30 mouse cellular contexts compared by ENCODE assay signal in genomic region chr1:121785631-121786030, GRCm38 (mm10).
A peak's percentile ranks its signal among the peaks of the same experiment; 100 is the strongest.
DNase-seq lines count a peak whose midpoint lies in the region; ATAC-seq lines count a peak whose summit lies in the region.
"Had no signal": no experiment of that assay in that cellular context is flagged by ENCODE, and none has a peak within 500 bp of the region (broad histone marks: within the 10 kb centered on the region; RNA-seq: fewer than 3 reads in every experiment).

No protein-coding gene starts in this region.

- H3K36me3 ChIP-seq in forebrain, embryonic 15.5 days = no peaks in the 10 kb centered on the region
- H3K36me3 ChIP-seq in forebrain, embryonic 12.5 days (replicated peaks) = no peaks in the 10 kb centered on the region
- no peaks in the 10 kb centered on the region for H3K36me3 ChIP-seq in midbrain, embryonic 11.5 days (ENCODE audit: control insufficient read depth, insufficient read depth, low read length)
- H3K36me3 ChIP-seq in midbrain, embryonic 10.5 days = no peaks in the 10 kb centered on the region
- no peaks in the 10 kb centered on the region for H3K36me3 ChIP-seq in embryonic facial prominence, embryonic 14.5 days (ENCODE audit: control insufficient read depth, insufficient read depth, low read length)
- H3K36me3 ChIP-seq in midbrain, embryonic 16.5 days (ENCODE audit: control insufficient read depth, insufficient read depth, low read length) = no peaks in the 10 kb centered on the region
- H3K36me3 ChIP-seq: embryonic facial prominence, embryonic 12.5 days; heart, embryonic 10.5 days; heart, embryonic 15.5 days; neural tube, embryonic 15.5 days had no signal

- no peak overlapping the region for H3K4me3 ChIP-seq in forebrain, embryonic 15.5 days
- H3K4me3 ChIP-seq in forebrain, embryonic 12.5 days (replicated peaks) = no peak overlapping the region
- no peak overlapping the region for H3K4me3 ChIP-seq in midbrain, embryonic 11.5 days (ENCODE audit: low read depth, low read length)
- H3K4me3 ChIP-seq in midbrain, embryonic 10.5 days = no peak overlapping the region
- no peak overlapping the region for H3K4me3 ChIP-seq in embryonic facial prominence, embryonic 14.5 days (ENCODE audit: low read depth, low read length)
- no peak overlapping the region for H3K4me3 ChIP-seq in midbrain, embryonic 16.5 days (ENCODE audit: low read depth, low read length)
- H3K4me3 ChIP-seq: embryonic facial prominence, embryonic 12.5 days; heart, embryonic 10.5 days; heart, embryonic 15.5 days; neural tube, embryonic 15.5 days had no signal

- H3K27me3 ChIP-seq in forebrain, embryonic 15.5 days = no peaks in the 10 kb centered on the region
- no peaks in the 10 kb centered on the region for H3K27me3 ChIP-seq in forebrain, embryonic 12.5 days
- H3K27me3 ChIP-seq in midbrain, embryonic 11.5 days (ENCODE audit: control insufficient read depth, insufficient read depth, low read length) = no peaks in the 10 kb centered on the region
- H3K27me3 ChIP-seq in midbrain, embryonic 10.5 days (ENCODE audit: low read depth, poor library complexity, severe bottlenecking) = no peaks in the 10 kb centered on the region
- H3K27me3 ChIP-seq in embryonic facial prominence, embryonic 14.5 days (replicated peaks; ENCODE audit: control insufficient read depth, insufficient read depth, low read length) = no peaks in the 10 kb centered on the region
- H3K27me3 ChIP-seq in midbrain, embryonic 16.5 days (ENCODE audit: control insufficient read depth, insufficient read depth, low read depth, low read length) = no peaks in the 10 kb centered on the region
- H3K27me3 ChIP-seq: embryonic facial prominence, embryonic 12.5 days; heart, embryonic 15.5 days; neural tube, embryonic 15.5 days had no signal

- no peaks in the 10 kb centered on the region for H3K4me1 ChIP-seq in forebrain, embryonic 15.5 days
- no peaks in the 10 kb centered on the region for H3K4me1 ChIP-seq in forebrain, embryonic 12.5 days
- no peaks in the 10 kb centered on the region for H3K4me1 ChIP-seq in midbrain, embryonic 11.5 days (ENCODE audit: control insufficient read depth, insufficient read depth, low read length)
- H3K4me1 ChIP-seq in midbrain, embryonic 10.5 days = no peaks in the 10 kb centered on the region
- H3K4me1 ChIP-seq in embryonic facial prominence, embryonic 14.5 days (ENCODE audit: control insufficient read depth, insufficient read depth, low read length) = no peaks in the 10 kb centered on the region
- H3K4me1 ChIP-seq in midbrain, embryonic 16.5 days (ENCODE audit: control insufficient read depth, insufficient read depth, low read length) = peaks cover 2% of the 10 kb centered on the region; the same call in 1 of the 2 replicates
- H3K4me1 ChIP-seq: embryonic facial prominence, embryonic 12.5 days; heart, embryonic 10.5 days; heart, embryonic 15.5 days; neural tube, embryonic 15.5 days had no signal

- no peak overlapping the region for H3K4me2 ChIP-seq in forebrain, embryonic 15.5 days (replicated peaks)
- H3K4me2 ChIP-seq in forebrain, embryonic 12.5 days = no peak overlapping the region
- no peak overlapping the region for H3K4me2 ChIP-seq in midbrain, embryonic 11.5 days
- no peak overlapping the region for H3K4me2 ChIP-seq in embryonic facial prominence, embryonic 14.5 days (ENCODE audit: low read depth, low read length)
- H3K4me2 ChIP-seq in midbrain, embryonic 16.5 days (ENCODE audit: low read length) = no peak overlapping the region
- H3K4me2 ChIP-seq: embryonic facial prominence, embryonic 12.5 days; heart, embryonic 15.5 days; neural tube, embryonic 15.5 days had no signal

- no peak for DNase-seq in midbrain, embryonic 11.5 days (ENCODE audit: low spot score, missing footprints)
- DNase-seq in midbrain, embryonic 10.5 days (ENCODE audit: low spot score) = no peak
- DNase-seq in embryonic facial prominence, embryonic 14.5 days (ENCODE audit: low spot score) = peak; percentile 68
- DNase-seq in kidney, postnatal 10 days = no peak
- DNase-seq: cerebellum, adult 8-10 months; cerebellum, postnatal 25 days; gastrocnemius, postnatal 25 days; heart, adult 11 months; kidney, adult 8-10 months; layer of hippocampus, postnatal 36 days; liver; lung, adult 2 months; lung, postnatal 10 days; right cerebral cortex, adult 18-20 months; spleen, adult 18-20 months; thymus, adult 2 months; thymus, postnatal 36 days had no signal

- H3K27ac ChIP-seq in forebrain, embryonic 15.5 days (replicated peaks) = peak overlapping the region; percentile 50
- no peak overlapping the region for H3K27ac ChIP-seq in forebrain, embryonic 12.5 days
- H3K27ac ChIP-seq in midbrain, embryonic 11.5 days (ENCODE audit: low read depth, low read length) = no peak overlapping the region
- no peak overlapping the region for H3K27ac ChIP-seq in midbrain, embryonic 10.5 days (replicated peaks)
- H3K27ac ChIP-seq in embryonic facial prominence, embryonic 14.5 days (replicated peaks; ENCODE audit: low read depth, low read length) = no peak overlapping the region
- 0 out of 2 replicates have a peak overlapping the region, but pooled peaks have one; percentile 15 for H3K27ac ChIP-seq in midbrain, embryonic 16.5 days (ENCODE audit: low read length)
- H3K27ac ChIP-seq: heart, embryonic 10.5 days; heart, embryonic 15.5 days; kidney, postnatal 0 days; liver, embryonic 14.5 days; macrophage; neural tube, embryonic 15.5 days; stomach, postnatal 0 days had no signal

- H3K9me3 ChIP-seq in forebrain, embryonic 15.5 days = no peaks in the 10 kb centered on the region
- no peaks in the 10 kb centered on the region for H3K9me3 ChIP-seq in forebrain, embryonic 12.5 days
- no peaks in the 10 kb centered on the region for H3K9me3 ChIP-seq in midbrain, embryonic 11.5 days (ENCODE audit: control insufficient read depth, low read length)
- H3K9me3 ChIP-seq in midbrain, embryonic 10.5 days (replicated peaks) = no peaks in the 10 kb centered on the region
- no peaks in the 10 kb centered on the region for H3K9me3 ChIP-seq in embryonic facial prominence, embryonic 14.5 days (ENCODE audit: control insufficient read depth, low read length)
- no peaks in the 10 kb centered on the region for H3K9me3 ChIP-seq in midbrain, embryonic 16.5 days (replicated peaks; ENCODE audit: control insufficient read depth, low read length, poor library complexity, severe bottlenecking)
- H3K9me3 ChIP-seq: embryonic facial prominence, embryonic 12.5 days; heart, embryonic 15.5 days; neural tube, embryonic 15.5 days had no signal

- peak; percentile 81 for ATAC-seq in forebrain, embryonic 15.5 days (replicated peaks)
- ATAC-seq in forebrain, embryonic 12.5 days (ENCODE audit: low FRiP score) = no peak
- peak; percentile 42; the same call in 1 of the 2 replicates for ATAC-seq in midbrain, embryonic 11.5 days (ENCODE audit: low FRiP score)
- ATAC-seq in embryonic facial prominence, embryonic 14.5 days (ENCODE audit: low read depth) = no peak
- no peak for ATAC-seq in midbrain, embryonic 16.5 days
- ATAC-seq: CD4-positive, CD25-positive, alpha-beta regulatory T cell, adult 4 months; intestine, embryonic 16.5 days had no signal

- WGBS in forebrain, embryonic 15.5 days = 44% methylated on average over 3 of the region's 3 CpGs
- WGBS in forebrain, embryonic 12.5 days = 61% methylated on average over 3 of the region's 3 CpGs
- WGBS in midbrain, embryonic 11.5 days = 59% methylated on average over 3 of the region's 3 CpGs
- whole genome bisulfite sequencing in midbrain, embryonic 10.5 days = 65% methylated on average over 3 of the region's 3 CpGs
- WGBS in embryonic facial prominence, embryonic 14.5 days = 19% methylated on average over 3 of the region's 3 CpGs
- 40% methylated on average over 3 of the region's 3 CpGs for WGBS in midbrain, embryonic 16.5 days

- H3K9ac ChIP-seq in forebrain, embryonic 15.5 days (replicated peaks) = no peak overlapping the region
- no peak overlapping the region for H3K9ac ChIP-seq in forebrain, embryonic 12.5 days
- H3K9ac ChIP-seq in midbrain, embryonic 11.5 days (ENCODE audit: low read length) = no peak overlapping the region
- no peak overlapping the region for H3K9ac ChIP-seq in embryonic facial prominence, embryonic 14.5 days (ENCODE audit: low read depth, low read length)
- H3K9ac ChIP-seq in midbrain, embryonic 16.5 days (ENCODE audit: low read depth, low read length) = no peak overlapping the region
- H3K9ac ChIP-seq: embryonic facial prominence, embryonic 12.5 days; heart, embryonic 15.5 days; liver, embryonic 14.5 days; neural tube, embryonic 15.5 days had no signal

Comparison
In these comparisons a context has a peak if more than half of its experiments do, and no peak if none do; other contexts are left out.
1. ATAC-seq: peak in forebrain, embryonic 15.5 days (single experiment) and midbrain, embryonic 11.5 days (single experiment); none in forebrain, embryonic 12.5 days (single experiment), embryonic facial prominence, embryonic 14.5 days (single experiment) and midbrain, embryonic 16.5 days (single experiment).
2. H3K27ac ChIP-seq: peak in forebrain, embryonic 15.5 days (single experiment) and midbrain, embryonic 16.5 days (single experiment); none in forebrain, embryonic 12.5 days (single experiment), midbrain, embryonic 11.5 days (single experiment), midbrain, embryonic 10.5 days (single experiment) and embryonic facial prominence, embryonic 14.5 days (single experiment).